8 mouse cellular contexts compared by ENCODE assay signal in the genomic region with DNA sequence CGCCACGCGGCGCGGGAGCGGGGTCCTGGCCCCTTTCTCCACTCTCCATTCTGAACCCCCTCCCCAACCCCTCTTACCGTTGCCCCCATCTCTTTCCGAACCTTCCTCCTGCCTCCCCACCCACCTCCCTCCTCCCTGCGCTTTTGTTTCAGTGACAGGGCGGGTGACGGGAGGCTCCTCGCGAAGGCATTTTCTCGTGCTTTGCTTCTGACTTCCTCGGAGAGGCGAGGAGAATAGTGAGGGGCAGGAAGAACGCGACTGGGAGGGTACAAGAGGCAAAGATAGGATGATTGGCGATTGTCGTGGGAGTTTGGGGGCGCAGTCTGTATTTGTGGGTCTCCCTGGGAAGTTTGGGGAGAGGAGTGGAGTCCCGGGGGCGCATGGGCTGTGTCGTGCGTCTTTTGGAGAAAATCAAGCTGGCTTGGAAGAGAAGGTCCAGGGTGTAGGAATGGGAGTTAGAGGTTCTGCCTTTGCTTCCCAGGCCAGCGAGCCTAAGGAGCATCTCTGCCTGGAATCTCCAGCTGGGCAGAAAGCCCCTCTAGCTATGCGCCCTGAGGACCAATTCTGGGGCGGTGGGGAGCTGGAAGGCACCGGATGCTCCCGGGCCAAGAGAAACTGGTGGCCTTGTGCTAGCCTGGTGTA. TPM values are rescaled to one million over a fixed set of nuclear protein-coding genes. Genes with fewer than 3 reads are reported as not detected.
DNase-seq lines count a peak whose midpoint lies in the region; ATAC-seq and TF ChIP-seq lines count a peak whose summit lies in the region.

No protein-coding gene starts in this region.

- H3K27ac ChIP-seq in gastrocnemius, adult 2 months: peak overlapping the region; percentile 72
- 0 out of 2 replicates have a peak overlapping the region, but pooled peaks have one; percentile 91 for H3K27ac ChIP-seq in heart, embryonic 10.5 days
- peak overlapping the region; percentile 98 for H3K27ac ChIP-seq in midbrain, embryonic 16.5 days (ENCODE audit: low read length)

- H3K9me3 ChIP-seq in heart, embryonic 10.5 days: no peaks in the 10 kb centered on the region
- no peaks in the 10 kb centered on the region for H3K9me3 ChIP-seq in midbrain, embryonic 16.5 days (replicated peaks; ENCODE audit: control insufficient read depth, low read length, poor library complexity, severe bottlenecking)

- peak; percentile 3 for ATAC-seq in midbrain, embryonic 16.5 days
- no peak for ATAC-seq in erythroblast, adult 5-6 weeks (replicated peaks; ENCODE audit: low FRiP score, poor library complexity, severe bottlenecking)

- peaks cover 40% of the 10 kb centered on the region for H3K27me3 ChIP-seq in heart, embryonic 10.5 days (ENCODE audit: insufficient read depth, poor library complexity, severe bottlenecking)
- no peaks in the 10 kb centered on the region for H3K27me3 ChIP-seq in midbrain, embryonic 16.5 days (ENCODE audit: control insufficient read depth, insufficient read depth, low read depth, low read length)

- peak overlapping the region; percentile 83 for H3K4me2 ChIP-seq in midbrain, embryonic 16.5 days (ENCODE audit: low read length)

- no peaks in the 10 kb centered on the region for H3K36me3 ChIP-seq in heart, embryonic 10.5 days
- H3K36me3 ChIP-seq in midbrain, embryonic 16.5 days (ENCODE audit: control insufficient read depth, insufficient read depth, low read length): no peaks in the 10 kb centered on the region

- H3K9ac ChIP-seq in midbrain, embryonic 16.5 days (ENCODE audit: low read depth, low read length): peak overlapping the region; percentile 97

- H3K4me1 ChIP-seq in heart, embryonic 10.5 days: peaks cover 17% of the 10 kb centered on the region
- H3K4me1 ChIP-seq in midbrain, embryonic 16.5 days (ENCODE audit: control insufficient read depth, insufficient read depth, low read length): peaks cover 23% of the 10 kb centered on the region

- no peak for DNase-seq in gastrocnemius, adult 2 months
- DNase-seq in gastrocnemius, postnatal 14 days: no peak
- peak; percentile 13 for DNase-seq in 3134 (ENCODE audit: extremely low read depth, insufficient read length, low spot score)
- DNase-seq in cerebellum, adult 8-10 months: peak; percentile 38
- no peak for DNase-seq in heart, embryonic 10.5 days (ENCODE audit: low spot score)
- DNase-seq in left cerebral cortex, postnatal 4 days: peak; percentile 31

- peak overlapping the region; percentile 94 for H3K4me3 ChIP-seq in gastrocnemius, adult 2 months
- peak overlapping the region; percentile 92 for H3K4me3 ChIP-seq in heart, embryonic 10.5 days
- H3K4me3 ChIP-seq in midbrain, embryonic 16.5 days (ENCODE audit: low read depth, low read length): peak overlapping the region; percentile 81

- intact Hi-C loops in gastrocnemius, adult 2 months (cut with DNase I): loop anchor here (10.0 kb wide), 1 partner anchor 213 kb away; no protein-coding TSS in a partner anchor
- intact Hi-C loops in gastrocnemius, postnatal 14 days (cut with DNase I; ENCODE audit: low total_unique reads): no loop called here
- intact Hi-C loops in left cerebral cortex, postnatal 4 days (cut with DNase I): loop anchor here (10.0 kb wide), 1 partner anchor 207 kb away; no protein-coding TSS in a partner anchor

- 1% methylated on average over 30 of the region's 30 CpGs for WGBS in heart, embryonic 10.5 days
- under 1% methylated on average over 30 of the region's 30 CpGs for WGBS in midbrain, embryonic 16.5 days

- TF ChIP-seq CTCF in gastrocnemius, adult 2 months (IDR thresholded peaks at IDR 0.05): no peak

RNA-seq across cellular contexts. Expression of a gene that starts 0.7 kb away (rescaled TPM):
- 1 to 10 TPM; 2.6 to 3.4 TPM for total RNA-seq in gastrocnemius, adult 2 months (2021)
- total RNA-seq in gastrocnemius, postnatal 14 days (2021): 1 to 10 TPM; 2.4 to 2.5 TPM
- polyA plus RNA-seq in heart, embryonic 10.5 days (2016; fragmentation: Nextera tagmentation; extraction: Ambion mirVana): 0.16 and 0.30 TPM in 2 replicates
- 10 to 100 TPM; 59.1 to 68.6 TPM for total RNA-seq in left cerebral cortex, postnatal 4 days (2021)
- 7.2 and 10.1 TPM in 2 replicates for polyA plus RNA-seq in midbrain, embryonic 16.5 days (2015; fragmentation: Nextera tagmentation; extraction: Ambion mirVana)
- total RNA-seq in erythroblast, adult 5-6 weeks (2015; ENCODE audit: low replicate concordance): 0.63 TPM in 1 of 2 replicates, not detected in the other
- total RNA-seq in erythroblast, adult 5-6 weeks (2017; ENCODE audit: low replicate concordance): 0.42 TPM in 1 of 2 replicates, not detected in the other

Comparison
In these comparisons a context has a peak if more than half of its experiments do, and no peak if none do; other contexts are left out.
1. DNase-seq: peak in 3134 (single experiment), cerebellum, adult 8-10 months (single experiment) and left cerebral cortex, postnatal 4 days (single experiment); none in gastrocnemius, adult 2 months (single experiment), gastrocnemius, postnatal 14 days (single experiment) and heart, embryonic 10.5 days (single experiment).
2. RNA of a gene that starts 0.7 kb away (total RNA-seq): 59.1 to 68.6 TPM in left cerebral cortex, postnatal 4 days; 2.6 to 3.4 TPM in gastrocnemius, adult 2 months, 2.4 to 2.5 TPM in gastrocnemius, postnatal 14 days and 0.42 to 0.63 TPM in erythroblast, adult 5-6 weeks; every median in the first group is over 10 times any median in the second.
3. Peak in every context shown above with its lines, with median percentiles within 50 percentile points of each other: H3K27ac ChIP-seq and H3K4me3 ChIP-seq.